Mouse (Mus musculus) kidney, postnatal 10 days (tissue): ENCODE data around the gene Tbxas1.

ENCODE experiments used
- DNase-seq: peaks from one replicate; pipeline ENCODE4 v3.0.0; 2021; ENCODE audit warnings: mixed read lengths

Gene Tbxas1

GRCm38 (mm10) chr6:38859819-38860218, 15.4 kb upstream of the Tbxas1 start:
- DNase-seq, result no peak

GRCm38 (mm10) chr6:38860301-38860700, 14.9 kb upstream of the Tbxas1 start:
- no peak for DNase-seq

- DNase-seq, result no peak
These were observed 11.6 kb upstream of the Tbxas1 start for GRCm38 (mm10) chr6:38863595-38863994.

GRCm38 (mm10) chr6:38865805-38866204, 9.4 kb upstream of the Tbxas1 start:
- no peak for DNase-seq

- no peak for DNase-seq
These were observed 8.8 kb upstream of the Tbxas1 start for GRCm38 (mm10) chr6:38866357-38866756.

GRCm38 (mm10) chr6:38866761-38867160, 8.4 kb upstream of the Tbxas1 start:
- DNase-seq, result no peak

- DNase-seq, result no peak
These were observed 7.9 kb upstream of the Tbxas1 start for GRCm38 (mm10) chr6:38867291-38867690.

- no peak for DNase-seq
These were observed 6.2 kb upstream of the Tbxas1 start for GRCm38 (mm10) chr6:38868974-38869373.

- no peak for DNase-seq
These were observed 5.1 kb upstream of the Tbxas1 start for GRCm38 (mm10) chr6:38870070-38870469.

- DNase-seq, result peak; percentile 46
These were observed 4.2 kb upstream of the Tbxas1 start for GRCm38 (mm10) chr6:38871051-38871450.

- DNase-seq, result no peak
These were observed 1.9 kb upstream of the Tbxas1 start for GRCm38 (mm10) chr6:38873316-38873715.

- DNase-seq, result peak; percentile 81
These were observed 1.2 kb upstream of the Tbxas1 start for GRCm38 (mm10) chr6:38874035-38874434.

GRCm38 (mm10) chr6:38874565-38875257, 493 bp upstream of the Tbxas1 start:
- DNase-seq, result peak; percentile 48

GRCm38 (mm10) chr6:38876071-38876911, 1.1 kb downstream of the Tbxas1 start, which contains the start of gene Hipk2:
Gene Hipk2 (minus strand): TSS chr6:38876165.
- DNase-seq, result peak; percentile 92

- no peak for DNase-seq
These were observed 2.5 kb downstream of the Tbxas1 start for GRCm38 (mm10) chr6:38877674-38878073.

GRCm38 (mm10) chr6:38881468-38881867, 6.3 kb downstream of the Tbxas1 start:
- no peak for DNase-seq

- no peak for DNase-seq
These were observed 6.8 kb downstream of the Tbxas1 start for GRCm38 (mm10) chr6:38881975-38882374.

- DNase-seq, result no peak
These were observed 7.5 kb downstream of the Tbxas1 start for GRCm38 (mm10) chr6:38882728-38883171.

GRCm38 (mm10) chr6:38884482-38884881, 9.3 kb downstream of the Tbxas1 start:
- no peak for DNase-seq

- DNase-seq, result no peak
These were observed 9.9 kb downstream of the Tbxas1 start for GRCm38 (mm10) chr6:38885132-38885531.

- no peak for DNase-seq
These were observed 12.2 kb downstream of the Tbxas1 start for GRCm38 (mm10) chr6:38887436-38887835.

GRCm38 (mm10) chr6:38889156-38889555, 14.0 kb downstream of the Tbxas1 start:
- DNase-seq, result no peak

GRCm38 (mm10) chr6:38892017-38892416, 16.8 kb downstream of the Tbxas1 start:
- no peak for DNase-seq

- DNase-seq, result no peak
These were observed 18.4 kb downstream of the Tbxas1 start for GRCm38 (mm10) chr6:38893615-38894014.
